In the genomic region with DNA sequence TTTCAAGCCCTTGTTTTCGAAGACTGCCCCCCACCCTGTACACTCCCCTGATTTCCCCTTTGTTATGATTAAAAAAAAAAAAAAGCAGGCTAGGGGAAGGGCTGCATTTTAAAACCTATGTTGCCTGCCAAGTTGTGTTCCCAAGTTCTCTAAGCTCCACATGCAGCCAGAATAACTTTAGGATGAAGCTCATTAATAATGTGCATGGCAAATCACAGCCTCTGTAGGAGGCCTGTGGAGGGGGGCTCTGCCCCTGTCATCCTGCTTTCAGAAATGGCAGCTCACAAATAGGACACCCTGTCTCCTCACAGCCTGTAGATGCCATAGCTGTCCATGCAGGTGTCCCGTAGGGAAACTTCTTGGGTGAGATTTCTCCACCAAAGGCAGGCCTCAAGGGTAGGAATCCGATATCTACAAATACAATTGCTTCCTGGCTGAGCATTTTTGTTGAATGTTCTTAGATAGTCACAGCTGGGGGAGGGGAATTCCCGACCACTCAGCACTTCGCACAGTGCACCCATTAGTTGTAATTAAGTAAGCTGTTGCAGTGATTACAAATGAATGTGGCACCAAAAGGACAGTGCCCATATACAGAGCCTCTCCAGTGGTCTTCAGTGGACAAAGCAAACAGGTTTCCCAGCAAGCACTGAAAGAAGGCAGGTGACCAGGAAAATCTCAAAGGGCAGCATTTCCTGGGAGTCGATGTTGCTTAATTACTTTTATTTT, we compare ENCODE assay signal across 19 mouse cellular contexts.
A peak's percentile ranks its signal among the peaks of the same experiment; 100 is the strongest.
DNase-seq lines count a peak whose midpoint lies in the region; ATAC-seq lines count a peak whose summit lies in the region.
"Had no signal": no experiment of that assay in that cellular context is flagged by ENCODE, and none has a peak within 500 bp of the region (broad histone marks: within the 10 kb centered on the region; RNA-seq: fewer than 3 reads in every experiment).

No protein-coding gene starts in this region.

- no peak overlapping the region for H3K9ac ChIP-seq in forebrain, embryonic 14.5 days (ENCODE audit: low read length)
- H3K9ac ChIP-seq in hindbrain, embryonic 16.5 days (ENCODE audit: low read depth, low read length), result no peak overlapping the region
- no peak overlapping the region for H3K9ac ChIP-seq in heart, embryonic 11.5 days (ENCODE audit: low read depth, low read length)
- H3K9ac ChIP-seq: liver, postnatal 0 days had no signal

- 11% methylated on average over 6 of the region's 6 CpGs for WGBS in forebrain, embryonic 14.5 days
- WGBS in hindbrain, embryonic 16.5 days, result 32% methylated on average over 6 of the region's 6 CpGs
- 39% methylated on average over 6 of the region's 6 CpGs for WGBS in heart, embryonic 11.5 days (ENCODE audit: insufficient replicate concordance)

- H3K4me1 ChIP-seq in forebrain, embryonic 14.5 days (ENCODE audit: control insufficient read depth, insufficient read depth, low read length), result peaks cover 8% of the 10 kb centered on the region; the same call in 1 of the 2 replicates
- H3K4me1 ChIP-seq in hindbrain, embryonic 16.5 days (ENCODE audit: control insufficient read depth, insufficient read depth, low read depth, low read length), result no peaks in the 10 kb centered on the region
- H3K4me1 ChIP-seq in heart, embryonic 11.5 days (ENCODE audit: control insufficient read depth, insufficient read depth, low read length), result no peaks in the 10 kb centered on the region
- H3K4me1 ChIP-seq: megakaryocyte, embryonic 14.5 days had no signal

- no peaks in the 10 kb centered on the region for H3K27me3 ChIP-seq in forebrain, embryonic 14.5 days (replicated peaks; ENCODE audit: control insufficient read depth, insufficient read depth, low read length)
- H3K27me3 ChIP-seq in hindbrain, embryonic 16.5 days (replicated peaks; ENCODE audit: control insufficient read depth, insufficient read depth, low read length), result no peaks in the 10 kb centered on the region
- H3K27me3 ChIP-seq in heart, embryonic 11.5 days (ENCODE audit: control insufficient read depth, insufficient read depth, low read length), result no peaks in the 10 kb centered on the region
- H3K27me3 ChIP-seq: CH12.LX; megakaryocyte, embryonic 14.5 days had no signal

- no peaks in the 10 kb centered on the region for H3K36me3 ChIP-seq in forebrain, embryonic 14.5 days (ENCODE audit: control insufficient read depth, insufficient read depth, low read length)
- no peaks in the 10 kb centered on the region for H3K36me3 ChIP-seq in hindbrain, embryonic 16.5 days (ENCODE audit: control insufficient read depth, insufficient read depth, low read length)
- no peaks in the 10 kb centered on the region for H3K36me3 ChIP-seq in heart, embryonic 11.5 days (ENCODE audit: control insufficient read depth, insufficient read depth, low read length)

- no peak overlapping the region for H3K4me2 ChIP-seq in forebrain, embryonic 14.5 days (ENCODE audit: low read length)
- H3K4me2 ChIP-seq in hindbrain, embryonic 16.5 days (ENCODE audit: low read length), result no peak overlapping the region
- no peak overlapping the region for H3K4me2 ChIP-seq in heart, embryonic 11.5 days

- DNase-seq in heart, adult 11 months, result peak; percentile 33
- no peak for DNase-seq in heart, adult 18-20 months
- DNase-seq in forebrain, embryonic 14.5 days (ENCODE audit: low spot score), result peak; percentile 76
- peak; percentile 7 for DNase-seq in retina, embryonic 14.5 days (ENCODE audit: low spot score)
- no peak for DNase-seq in adrenal gland, adult 2 months
- DNase-seq: adrenal gland, adult 8-10 months; cerebellum, adult 11 months; kidney, adult 8-10 months; kidney, postnatal 36 days; liver; liver, postnatal 0 days; lung, postnatal 14 days; right cerebral cortex, postnatal 25 days; thymus, postnatal 25 days had no signal

- H3K4me3 ChIP-seq in forebrain, embryonic 14.5 days (ENCODE audit: low read depth, low read length), result no peak overlapping the region
- H3K4me3 ChIP-seq in hindbrain, embryonic 16.5 days (ENCODE audit: low read length), result no peak overlapping the region
- no peak overlapping the region for H3K4me3 ChIP-seq in heart, embryonic 11.5 days (ENCODE audit: low read depth, low read length)
- H3K4me3 ChIP-seq: megakaryocyte, embryonic 14.5 days had no signal

- ATAC-seq in forebrain, embryonic 14.5 days, result peak; percentile 93
- ATAC-seq in hindbrain, embryonic 16.5 days, result peak; percentile 76
- no peak for ATAC-seq in heart, embryonic 11.5 days (replicated peaks; ENCODE audit: insufficient number of reproducible peaks, low FRiP score, low TSS enrichment)
- ATAC-seq: inflammation-experienced regulatory T-cells, adult 6 months; liver, postnatal 0 days had no signal

- H3K27ac ChIP-seq in forebrain, embryonic 14.5 days (ENCODE audit: low read depth, low read length), result no peak overlapping the region; the same call in 1 of the 2 replicates
- no peak overlapping the region for H3K27ac ChIP-seq in hindbrain, embryonic 16.5 days (ENCODE audit: low read depth, low read length)
- H3K27ac ChIP-seq in heart, embryonic 11.5 days (ENCODE audit: low read depth, low read length), result no peak overlapping the region

- no peaks in the 10 kb centered on the region for H3K9me3 ChIP-seq in forebrain, embryonic 14.5 days (replicated peaks; ENCODE audit: control insufficient read depth, low read length)
- no peaks in the 10 kb centered on the region for H3K9me3 ChIP-seq in hindbrain, embryonic 16.5 days (ENCODE audit: control insufficient read depth, low read length)
- no peaks in the 10 kb centered on the region for H3K9me3 ChIP-seq in heart, embryonic 11.5 days (replicated peaks; ENCODE audit: control insufficient read depth, low read length)

Comparison
In these comparisons a context has a peak if more than half of its experiments do, and no peak if none do; other contexts are left out.
1. DNase-seq: peak in heart, adult 11 months (single experiment), forebrain, embryonic 14.5 days (single experiment) and retina, embryonic 14.5 days (single experiment); none in heart, adult 18-20 months (0 of 2) and adrenal gland, adult 2 months (single experiment).